Mouse (Mus musculus) mouse embryonic stem cell (cell line): Measurements from ENCODE around the gene Fbln7.

Source experiments
- in situ Hi-C, 2 experiments: fragments of 300-500 bp; cut with MboI; formaldehyde crosslinking; loops; 1 replicate in 1 of 2; 3 replicates in 1 of 2; pipeline ENCODE4 v1.14.3; 2019 to 2020; ENCODE audit warnings: low sequenced_read_pairs in 2 of 2, low pct_unique_long_range_greater_than_20kb in 1 of 2, mixed read lengths in 1 of 2; ENCODE audit not compliant: unreplicated experiment in 1 of 2

Fbln7 gene

DNA sequence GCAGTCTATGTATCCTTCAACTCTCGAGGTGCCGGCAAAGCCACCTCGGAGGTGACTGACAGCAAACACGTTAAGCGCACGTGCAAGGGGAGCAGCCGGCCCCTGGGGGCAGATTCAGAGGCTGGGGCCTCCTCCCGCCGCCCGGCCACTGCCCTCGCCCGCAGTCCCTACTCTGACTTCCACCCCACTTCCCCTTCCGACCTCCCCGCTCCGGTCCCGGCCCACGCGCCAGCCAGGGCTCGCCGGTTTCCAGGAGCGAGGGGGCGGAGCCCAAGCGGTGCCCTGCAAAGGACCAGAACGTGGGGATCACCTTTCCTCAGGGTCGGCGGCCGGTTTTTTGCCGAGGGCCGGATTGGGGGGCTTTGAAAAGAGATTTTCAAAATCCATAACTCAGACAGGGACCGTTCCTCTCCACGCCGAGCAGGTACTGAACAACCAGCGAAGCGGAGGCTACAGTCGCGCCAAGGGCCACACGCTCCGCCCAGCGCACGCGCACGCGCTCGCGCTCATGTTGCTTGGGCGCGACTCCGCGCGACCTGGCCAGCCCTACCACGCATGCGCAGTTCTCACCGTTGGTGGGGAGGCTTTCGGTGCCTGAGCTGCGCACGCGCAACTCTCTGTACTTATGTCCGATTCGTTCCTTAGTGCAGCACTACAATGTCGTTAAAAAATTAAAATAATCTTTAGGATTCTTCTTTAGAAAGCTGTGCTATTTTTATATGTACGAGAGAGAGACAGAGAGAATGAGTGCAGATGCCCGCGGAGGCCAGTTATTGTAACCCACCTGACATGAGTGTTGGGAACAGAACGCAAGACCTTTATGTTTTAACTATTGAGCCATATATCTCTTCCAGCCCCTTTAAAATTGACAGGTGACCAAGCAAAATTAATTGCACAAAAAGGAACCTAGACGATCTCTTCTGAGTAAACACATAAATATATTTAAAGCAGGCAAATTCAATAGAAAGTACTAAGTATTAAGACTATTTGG lies 81.1 kb downstream of the Fbln7 start, which contains the start of gene Zc3h8:
Zc3h8 (minus strand) TSS at position 540 of the 991 bp plus-strand sequence.
- in situ Hi-C loops = no loop called here
